Mouse (Mus musculus) layer of hippocampus, adult 9-10 months (tissue): ENCODE measurements around the gene Trim23.
A peak's percentile ranks its signal among the peaks of the same experiment; 100 is the strongest.
"Not testable (repeated sequence)": the region's sequence is repeated elsewhere in the genome, so short reads cannot be mapped to it uniquely, and the experiment has no call there.

Experiments used
- DNase-seq: peaks from one replicate; pipeline ENCODE4 v3.0.0; 2022; ENCODE audit warnings: low spot score

Gene Trim23

GRCm38 (mm10) chr13:104178650-104179121 lies at the start of gene Trim23:
Gene Trim23 (plus strand): TSS chr13:104178797.
- peak; percentile 93 for DNase-seq

DNA sequence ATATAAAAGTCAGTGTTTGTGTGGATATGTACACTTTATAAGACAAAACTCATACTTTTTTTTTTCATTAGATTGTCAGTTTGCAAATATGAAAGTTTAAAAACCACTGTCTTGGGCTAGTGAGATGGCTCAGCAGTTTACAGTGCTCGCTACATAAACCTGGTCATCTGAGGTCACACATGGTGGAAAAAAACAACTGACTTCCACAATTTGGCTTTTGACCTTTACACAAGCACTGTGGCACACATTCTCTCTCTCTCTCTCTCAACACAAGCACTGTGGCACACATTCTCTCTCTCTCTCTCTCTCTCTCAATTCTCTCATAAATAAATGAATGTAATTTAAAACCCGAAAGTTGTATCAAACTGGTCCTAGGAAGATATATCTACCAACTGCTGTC lies 46.0 kb upstream of the Trim23 start:
- DNase-seq, result no peak

GRCm38 (mm10) chr13:104134510-104135085 lies 44.0 kb upstream of the Trim23 start:
- no peak for DNase-seq

DNA sequence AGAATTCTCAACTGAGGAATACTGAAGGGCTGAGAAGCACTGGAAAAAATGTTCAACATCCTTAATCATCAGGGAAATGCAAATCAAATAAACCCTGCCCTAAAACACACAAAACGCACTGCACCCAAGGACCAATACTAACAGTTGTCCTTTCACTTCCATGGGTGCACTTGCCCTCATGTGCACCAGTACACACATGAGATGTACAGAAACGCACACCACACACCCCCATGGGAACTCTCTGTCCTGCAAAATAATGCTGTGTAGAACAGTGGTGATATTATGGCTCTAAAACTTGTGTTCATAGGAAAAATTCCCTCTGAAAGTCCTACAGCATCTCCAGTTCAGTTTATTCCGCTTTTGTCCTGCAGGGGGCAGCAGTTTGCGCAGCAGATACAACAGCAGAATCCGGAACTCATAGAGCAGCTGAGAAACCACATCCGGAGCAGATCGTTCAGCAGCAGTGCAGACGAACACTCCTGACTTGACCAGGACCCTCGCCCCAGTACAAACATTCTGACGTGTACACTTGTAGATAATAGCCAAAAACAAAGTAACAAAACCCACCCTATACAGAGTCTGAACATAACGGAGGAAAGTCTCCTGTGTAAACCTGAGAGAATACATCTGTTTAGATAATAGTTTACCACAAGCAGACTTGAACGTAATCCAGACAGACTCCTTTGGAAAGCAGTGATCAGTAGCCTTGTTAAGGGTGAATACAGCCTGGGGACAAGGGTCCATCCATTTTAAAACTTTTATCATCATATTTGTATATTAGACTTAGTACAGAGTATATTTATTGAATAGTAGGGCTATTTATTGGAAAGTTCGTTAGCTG lies 39.0 kb upstream of the Trim23 start:
- DNase-seq, result peak; percentile 76

GRCm38 (mm10) chr13:104144871-104145270 lies 33.7 kb upstream of the Trim23 start:
- no peak for DNase-seq

DNA sequence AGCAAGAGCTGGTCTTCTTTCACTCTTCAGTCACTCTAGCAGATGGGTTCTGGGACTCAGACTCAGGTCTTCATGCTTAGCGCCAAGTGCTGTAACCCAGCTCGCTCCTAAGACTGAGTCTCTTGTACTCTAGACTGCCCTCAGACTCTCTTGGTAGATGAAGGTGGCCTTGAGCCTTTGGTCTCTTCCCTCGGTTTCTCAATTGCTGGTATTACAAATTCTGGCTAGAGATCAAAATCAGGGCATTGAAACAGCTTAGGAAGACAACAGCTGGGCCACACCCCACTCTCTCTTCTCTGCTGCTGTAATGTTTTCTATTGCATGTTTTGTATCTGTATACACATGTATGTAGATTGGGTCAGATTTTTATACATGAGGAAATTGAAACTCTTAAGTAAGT lies 33.0 kb upstream of the Trim23 start:
- no peak for DNase-seq

DNA sequence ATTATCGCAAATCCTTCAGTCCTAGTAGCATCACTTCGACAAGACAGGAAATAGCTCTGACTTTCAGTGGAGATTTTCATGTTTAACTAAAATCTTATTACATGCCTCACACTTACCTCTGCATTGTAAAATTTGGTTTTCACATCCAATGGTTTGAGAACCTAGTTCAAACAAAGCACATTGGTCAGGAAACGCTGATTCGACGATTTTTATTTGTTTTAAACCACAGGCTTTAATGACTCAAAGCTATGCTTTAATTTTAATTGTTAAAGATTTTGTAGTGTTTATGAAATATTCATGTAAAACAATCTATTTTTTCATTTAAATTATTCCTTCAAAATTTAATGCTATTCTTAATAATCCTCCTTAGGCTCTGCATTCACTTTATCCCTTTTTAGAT lies 24.4 kb upstream of the Trim23 start:
- no peak for DNase-seq

DNA sequence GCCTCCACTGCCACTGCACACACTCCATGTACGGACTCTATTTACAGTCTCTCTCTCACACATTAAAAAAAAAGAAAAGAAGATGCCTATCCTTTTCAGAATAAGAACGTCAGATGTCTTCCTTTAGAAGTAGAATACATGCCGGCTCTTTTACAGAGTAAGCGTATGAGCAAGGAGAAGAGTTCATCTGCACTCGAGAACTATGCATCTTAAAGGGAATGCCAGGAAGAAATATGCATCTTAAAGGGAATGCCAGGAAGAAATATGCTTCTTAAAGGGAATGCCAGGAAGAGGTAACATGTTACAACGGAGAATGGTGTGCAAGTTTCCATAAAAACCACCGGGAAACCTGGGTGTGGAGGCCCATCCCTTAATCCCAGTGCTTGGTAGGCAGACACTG lies 23.5 kb upstream of the Trim23 start:
- DNase-seq, result no peak

DNA sequence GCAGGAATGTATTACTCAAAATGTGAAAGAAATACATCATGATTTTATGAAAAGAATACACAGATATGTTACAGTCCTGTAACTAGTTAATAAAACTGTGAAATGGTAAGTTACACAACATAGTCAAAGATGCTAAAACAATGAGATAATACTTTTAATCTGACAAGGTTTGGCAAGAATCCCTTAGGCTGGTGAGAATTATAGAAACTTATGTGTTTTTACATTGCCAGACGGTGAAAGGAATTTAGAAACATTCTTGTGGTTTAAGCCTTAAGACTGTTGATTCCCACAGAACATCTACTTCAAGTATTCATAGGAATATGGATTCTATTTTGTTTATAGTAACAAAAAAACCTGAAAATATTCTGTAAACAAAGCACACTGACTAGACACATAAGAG lies 22.9 kb upstream of the Trim23 start:
- DNase-seq, result no peak

DNA sequence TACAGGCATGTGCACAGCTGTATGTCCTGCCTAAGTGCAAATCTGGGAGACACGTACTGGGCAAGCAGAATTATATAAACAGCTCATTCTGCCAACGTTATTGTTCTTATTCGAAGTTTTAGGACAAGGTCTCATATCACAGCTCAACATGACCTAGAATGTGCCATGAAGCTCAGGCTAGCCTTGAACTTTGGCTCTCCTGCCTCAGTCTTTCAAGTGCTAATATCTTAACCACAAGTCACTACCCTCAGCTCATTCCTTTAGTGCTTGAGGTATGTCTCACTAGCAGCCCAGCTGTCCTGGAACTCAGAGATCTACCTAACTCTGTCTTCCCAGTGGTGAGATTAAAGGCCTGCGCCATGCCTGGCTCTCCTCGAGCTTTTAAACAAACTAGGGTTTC lies 6.9 kb upstream of the Trim23 start:
- DNase-seq, result no peak

DNA sequence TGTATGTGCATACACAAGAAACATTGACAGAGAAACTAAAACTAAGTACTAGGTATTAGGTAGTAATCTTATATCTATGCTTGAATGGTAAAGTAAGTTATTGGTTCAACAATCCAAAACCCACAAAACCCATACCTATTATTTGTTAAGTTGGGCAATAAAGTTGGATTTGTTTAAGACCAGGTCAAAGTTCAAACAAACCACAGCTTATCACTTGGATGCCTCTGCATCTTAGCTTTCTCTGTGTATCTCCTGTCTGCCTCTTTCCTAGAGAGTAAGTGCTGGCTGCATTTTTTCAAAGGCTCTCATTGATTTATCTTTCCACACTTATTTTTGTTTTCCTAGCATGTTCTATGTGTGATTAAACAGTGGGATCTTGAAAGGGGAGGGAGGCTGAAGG lies 6.1 kb upstream of the Trim23 start:
- no peak for DNase-seq

GRCm38 (mm10) chr13:104176874-104177273 lies 1.7 kb upstream of the Trim23 start:
- DNase-seq, result no peak

GRCm38 (mm10) chr13:104177796-104178649 lies 574 bp upstream of the Trim23 start, which contains the start of gene Trappc13:
Gene Trappc13 (minus strand): TSS chr13:104178469.
- peak; percentile 88 for DNase-seq

GRCm38 (mm10) chr13:104179176-104179888 lies 735 bp downstream of the Trim23 start:
- DNase-seq, result no peak

DNA sequence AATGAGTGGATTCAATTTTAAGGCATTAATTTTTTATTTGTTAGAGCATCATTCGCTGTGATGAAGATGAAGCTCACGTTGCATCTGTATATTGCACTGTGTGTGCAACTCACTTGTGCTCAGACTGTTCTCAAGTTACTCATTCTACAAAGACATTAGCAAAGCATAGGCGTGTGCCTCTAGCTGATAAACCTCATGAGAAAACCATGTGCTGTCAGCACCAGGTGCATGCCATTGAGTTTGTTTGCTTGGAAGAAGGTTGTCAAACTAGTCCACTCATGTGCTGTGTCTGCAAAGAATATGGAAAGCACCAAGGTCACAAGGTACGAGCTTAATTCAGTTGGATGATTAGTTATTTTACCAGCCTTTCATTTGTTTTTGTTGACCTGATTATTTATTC lies 8.8 kb downstream of the Trim23 start:
- DNase-seq, result no peak

DNA sequence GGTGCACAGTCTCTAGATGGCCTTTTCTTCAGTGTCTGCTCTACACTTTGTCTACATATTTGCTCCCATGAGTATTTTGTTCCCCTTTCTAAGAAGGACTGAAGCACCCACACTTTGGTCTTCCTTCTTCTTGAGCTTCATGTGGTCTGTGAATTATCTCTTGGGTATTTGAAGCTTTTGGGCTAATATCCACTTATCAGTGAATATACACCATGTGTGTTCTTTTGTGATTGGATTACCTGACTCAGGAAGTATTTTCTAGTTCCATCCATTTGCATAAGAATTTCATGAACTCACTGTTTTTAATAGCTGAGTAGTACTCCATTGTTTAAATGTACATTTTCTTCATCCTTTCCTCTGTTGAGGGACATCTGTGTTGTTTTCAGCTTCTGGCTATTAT lies 17.3 kb downstream of the Trim23 start:
- not testable (repeated sequence) for DNase-seq

DNA sequence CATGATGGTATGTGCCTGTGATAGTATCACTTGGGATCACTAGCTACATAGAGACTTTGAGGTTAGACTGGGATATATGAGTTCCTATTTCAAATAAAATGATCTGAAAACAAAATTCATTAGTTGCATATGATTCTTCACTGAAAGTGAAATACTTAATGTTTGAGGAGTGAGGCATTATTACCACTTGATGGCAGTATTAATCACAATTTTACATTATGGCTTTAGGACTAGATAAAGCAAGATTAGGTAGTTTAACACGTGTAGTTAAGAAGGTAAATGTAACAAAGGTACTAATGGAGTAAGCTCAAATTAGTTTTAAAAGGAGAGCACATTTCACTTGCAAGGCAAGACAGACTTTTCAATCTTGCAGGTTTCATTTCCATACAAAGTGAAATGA lies 25.7 kb downstream of the Trim23 start:
- no peak for DNase-seq

DNA sequence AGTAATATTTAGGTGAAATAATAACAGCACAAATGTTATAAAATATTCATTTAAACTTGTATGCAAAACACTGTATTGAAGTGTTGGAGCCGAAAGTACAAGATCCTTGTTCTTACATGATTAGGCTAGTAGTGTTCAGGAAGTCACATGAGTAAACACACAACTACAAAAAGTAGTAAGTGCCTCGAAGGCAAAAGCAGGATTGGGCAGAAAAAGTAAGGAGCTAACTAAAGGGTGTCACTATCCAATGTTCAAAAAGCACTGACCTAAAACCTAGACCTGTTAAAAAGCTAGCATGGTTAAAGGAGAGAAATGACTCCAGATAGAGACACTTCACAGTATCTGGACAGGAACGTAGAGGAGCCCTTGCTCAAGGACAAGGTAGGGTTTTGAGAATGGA lies 48.9 kb downstream of the Trim23 start:
- no peak for DNase-seq

- DNase-seq, result peak; percentile 84
These were observed 49.9 kb downstream of the Trim23 start, which contains the start of the genes Cenpk and Ppwd1 for GRCm38 (mm10) chr13:104228384-104229066. Gene Cenpk (plus strand): TSS chr13:104228611. Gene Ppwd1 (minus strand): TSS chr13:104228843.

- DNase-seq, result no peak
These were observed 50.6 kb downstream of the Trim23 start for GRCm38 (mm10) chr13:104229181-104229580.
